Mouse (Mus musculus): ENCODE results near the gene Ptms.

DNA sequence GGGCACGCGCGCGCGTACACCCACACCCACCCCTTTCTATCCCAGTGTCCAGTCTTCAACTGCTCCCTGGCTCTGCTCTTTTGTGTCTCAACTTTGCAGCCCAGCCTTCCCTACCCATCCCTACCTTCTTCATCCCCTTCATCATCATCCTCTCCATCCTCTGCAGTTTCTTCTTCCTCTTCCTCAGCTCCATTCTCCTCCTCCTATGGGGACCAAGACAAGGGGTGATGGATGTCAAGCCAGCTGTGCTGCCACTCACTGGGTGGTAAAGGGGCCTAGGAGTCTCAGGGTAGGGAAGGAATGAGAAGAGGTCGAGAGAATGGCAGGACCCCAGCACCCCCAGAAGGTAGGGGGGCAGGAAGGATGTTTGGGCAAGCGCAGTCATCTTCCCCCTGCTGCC lies 5.4 kb downstream of the Ptms start:
- no peak for TF ChIP-seq FLI1 (IDR thresholded peaks at IDR 0.05; ENCODE audit: low read length)
- no peak for TF ChIP-seq GATA1 (IDR thresholded peaks at IDR 0.05; ENCODE audit: borderline replicate concordance, low read length)
